Mouse (Mus musculus): ENCODE measurements around the gene Gm13276. TPM values are rescaled to one million over a fixed set of nuclear protein-coding genes. Genes with fewer than 3 reads are reported as not detected.
"Not testable (repeated sequence)": the region's sequence is repeated elsewhere in the genome, so short reads cannot be mapped to it uniquely, and the experiment has no call there.

The Gm13276 gene
- polyA plus RNA-seq, 1 experiment from 2014 or later = not detected

- H3K4me3 ChIP-seq (replicated peaks); ATAC-seq; H3K27ac ChIP-seq; H3K36me3 ChIP-seq; H3K9me3 ChIP-seq; H3K4me2 ChIP-seq (replicated peaks); H3K4me1 ChIP-seq (replicated peaks); H3K27me3 ChIP-seq; H3K9ac ChIP-seq (replicated peaks): not testable (repeated sequence)
- WGBS = no CpG with 5 or more reads among the region's 28 CpGs
These were observed 5.7 kb downstream of the Gm13276 start, which contains the start of gene Gm13278 for GRCm38 (mm10) chr4:88791250-88791649. TSS of gene Gm13278 (plus strand) at chr4:88791550.

GRCm38 (mm10) chr4:88793936-88794675 is 8.6 kb downstream of the Gm13276 start, which contains the start of gene Gm13275:
TSS of gene Gm13275 (plus strand) at chr4:88794487.
- not testable (repeated sequence) for H3K4me3 ChIP-seq (replicated peaks); H3K27ac ChIP-seq; H3K27me3 ChIP-seq; H3K9ac ChIP-seq (replicated peaks); H3K36me3 ChIP-seq; ATAC-seq; H3K4me1 ChIP-seq (replicated peaks); H3K4me2 ChIP-seq (replicated peaks); H3K9me3 ChIP-seq
- 0% methylated on average over 9 of the region's 52 CpGs for WGBS

DNA sequence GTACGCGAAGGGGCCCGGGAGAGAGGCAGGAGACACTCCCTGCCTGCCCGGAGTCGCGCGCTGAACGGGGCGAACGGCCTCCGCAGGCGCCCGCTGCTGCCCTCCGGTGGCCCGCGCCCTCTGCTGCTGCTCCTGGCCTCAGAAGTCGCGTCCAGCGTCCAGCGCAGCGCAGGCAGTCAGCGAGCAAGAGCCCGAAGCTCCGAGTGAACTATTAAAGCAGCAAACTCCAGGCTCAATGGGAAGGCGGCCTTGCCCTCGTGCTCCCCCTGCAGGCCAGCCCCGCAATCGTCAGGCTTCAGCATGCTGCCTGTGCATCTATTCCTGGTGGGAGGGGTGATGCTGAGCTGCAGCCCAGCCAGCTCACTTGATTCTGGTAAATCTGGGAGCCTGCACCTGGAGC is 11.6 kb downstream of the Gm13276 start, which contains the start of gene Gm13279:
Gene Gm13279, plus strand, starts transcription at position 301 of the 400 bp plus-strand sequence.
- WGBS = no CpG with 5 or more reads among the region's 28 CpGs
- H3K9ac ChIP-seq (replicated peaks); ATAC-seq; H3K27ac ChIP-seq; H3K4me1 ChIP-seq (replicated peaks); H3K36me3 ChIP-seq; H3K9me3 ChIP-seq; H3K4me3 ChIP-seq (replicated peaks); H3K27me3 ChIP-seq; H3K4me2 ChIP-seq (replicated peaks): not testable (repeated sequence)

GRCm38 (mm10) chr4:88799365-88799764 is 13.9 kb downstream of the Gm13276 start, which contains the start of gene Gm13285:
TSS of gene Gm13285 (plus strand) at chr4:88799665.
- not testable (repeated sequence) for H3K4me3 ChIP-seq (replicated peaks); H3K27ac ChIP-seq; H3K4me2 ChIP-seq (replicated peaks); H3K4me1 ChIP-seq (replicated peaks); ATAC-seq; H3K9me3 ChIP-seq; H3K36me3 ChIP-seq; H3K27me3 ChIP-seq; H3K9ac ChIP-seq (replicated peaks)
- WGBS = 16% methylated on average over 6 of the region's 7 CpGs

DNA sequence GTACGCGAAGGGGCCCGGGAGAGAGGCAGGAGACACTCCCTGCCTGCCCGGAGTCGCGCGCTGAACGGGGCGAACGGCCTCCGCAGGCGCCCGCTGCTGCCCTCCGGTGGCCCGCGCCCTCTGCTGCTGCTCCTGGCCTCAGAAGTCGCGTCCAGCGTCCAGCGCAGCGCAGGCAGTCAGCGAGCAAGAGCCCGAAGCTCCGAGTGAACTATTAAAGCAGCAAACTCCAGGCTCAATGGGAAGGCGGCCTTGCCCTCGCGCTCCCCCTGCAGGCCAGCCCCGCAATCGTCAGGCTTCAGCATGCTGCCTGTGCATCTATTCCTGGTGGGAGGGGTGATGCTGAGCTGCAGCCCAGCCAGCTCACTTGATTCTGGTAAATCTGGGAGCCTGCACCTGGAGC is 17.4 kb downstream of the Gm13276 start, which contains the start of gene Gm13287:
Gene Gm13287, plus strand, starts transcription at position 301 of the 400 bp plus-strand sequence.
- not testable (repeated sequence) for ATAC-seq; H3K9ac ChIP-seq (replicated peaks); H3K4me1 ChIP-seq (replicated peaks); H3K36me3 ChIP-seq; H3K9me3 ChIP-seq; H3K4me3 ChIP-seq (replicated peaks); H3K27ac ChIP-seq
- Histone ChIP-seq H3K4me2 (replicated peaks) (0 out of 2 replicates have a peak within 1 kb of the TSS, but pooled peaks have one; percentile 17), H3K27me3 (peaks cover 14% of the 10 kb centered on the region; the same call in 1 of the 2 replicates)
- WGBS = no CpG with 5 or more reads among the region's 29 CpGs

DNA sequence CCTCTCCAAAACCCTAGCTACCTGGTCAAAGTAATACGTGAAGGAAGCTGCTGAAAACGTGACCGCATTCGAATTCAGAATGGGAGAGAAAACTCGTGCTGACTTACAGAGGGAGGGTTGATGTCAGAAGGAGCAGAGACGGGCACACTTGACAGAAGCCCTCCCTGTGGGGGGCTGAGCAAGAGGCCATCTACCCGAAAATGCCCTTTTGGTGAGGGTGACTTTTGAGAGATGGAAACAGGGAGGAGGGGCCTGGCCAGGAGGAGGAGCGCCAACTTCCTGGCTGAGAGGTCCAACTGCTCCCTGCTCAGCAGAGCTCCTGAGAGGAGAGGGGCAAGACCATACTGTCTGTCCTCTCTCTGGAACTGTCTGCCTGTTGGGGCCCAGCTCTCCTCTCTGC is 19.7 kb downstream of the Gm13276 start, which contains the start of gene Gm13288:
Gene Gm13288, plus strand, starts transcription at position 301 of the 400 bp plus-strand sequence.
- H3K4me2 ChIP-seq (replicated peaks) = peak within 1 kb of the TSS; percentile 45
- H3K27ac ChIP-seq; H3K36me3 ChIP-seq; H3K9ac ChIP-seq (replicated peaks); ATAC-seq; H3K4me3 ChIP-seq (replicated peaks); H3K9me3 ChIP-seq; H3K4me1 ChIP-seq (replicated peaks): not testable (repeated sequence)
- WGBS = no CpG with 5 or more reads among the region's 8 CpGs
- H3K27me3 ChIP-seq = peaks cover 15% of the 10 kb centered on the region; the same call in 1 of the 2 replicates

- Histone ChIP-seq H3K27me3 (peaks cover 15% of the 10 kb centered on the region; the same call in 1 of the 2 replicates), H3K4me2 (replicated peaks) (peak overlapping the region; percentile 45)
- H3K27ac ChIP-seq; H3K4me1 ChIP-seq (replicated peaks); H3K9ac ChIP-seq (replicated peaks); H3K9me3 ChIP-seq; ATAC-seq; H3K4me3 ChIP-seq (replicated peaks); H3K36me3 ChIP-seq: not testable (repeated sequence)
- no CpG with 5 or more reads among the region's 34 CpGs for WGBS
These were observed 20.3 kb downstream of the Gm13276 start for GRCm38 (mm10) chr4:88805761-88806160.

GRCm38 (mm10) chr4:88815928-88816327 is 30.4 kb downstream of the Gm13276 start, which contains the start of gene Ifna7:
TSS of gene Ifna7 (plus strand) at chr4:88816228.
- Histone ChIP-seq H3K4me1 (replicated peaks) (no peaks in the 10 kb centered on the region), H3K27me3 (no peaks in the 10 kb centered on the region), H3K36me3 (no peaks in the 10 kb centered on the region), H3K9me3 (no peaks in the 10 kb centered on the region), H3K4me2 (replicated peaks) (no peak within 1 kb of the TSS), H3K27ac (no peak within 1 kb of the TSS), H3K4me3 (replicated peaks) (no peak within 1 kb of the TSS), H3K9ac (replicated peaks) (no peak within 1 kb of the TSS)
- WGBS = 66% methylated on average over 3 of the region's 3 CpGs
- no peak for ATAC-seq

GRCm38 (mm10) chr4:88819659-88820058 is 34.1 kb downstream of the Gm13276 start, which contains the start of gene Ifna11:
TSS of gene Ifna11 (plus strand) at chr4:88819959.
- no peak within 1 kb of the TSS for H3K4me2 ChIP-seq (replicated peaks)
- no peaks in the 10 kb centered on the region for H3K36me3 ChIP-seq
- H3K9me3 ChIP-seq = no peaks in the 10 kb centered on the region
- H3K9ac ChIP-seq (replicated peaks) = no peak within 1 kb of the TSS
- H3K27ac ChIP-seq = no peak within 1 kb of the TSS
- WGBS = 89% methylated on average over 1 of the region's 1 CpGs
- H3K4me3 ChIP-seq (replicated peaks) = no peak within 1 kb of the TSS
- no peaks in the 10 kb centered on the region for H3K4me1 ChIP-seq (replicated peaks)
- ATAC-seq = no peak
- no peaks in the 10 kb centered on the region for H3K27me3 ChIP-seq

- H3K9me3 ChIP-seq = no peaks in the 10 kb centered on the region
- no peak overlapping the region for H3K4me3 ChIP-seq (replicated peaks)
- H3K9ac ChIP-seq (replicated peaks) = no peak overlapping the region
- H3K27me3 ChIP-seq = no peaks in the 10 kb centered on the region
- ATAC-seq = no peak
- WGBS = 25% methylated on average over 4 of the region's 4 CpGs
- H3K4me2 ChIP-seq (replicated peaks) = no peak overlapping the region
- no peaks in the 10 kb centered on the region for H3K4me1 ChIP-seq (replicated peaks)
- H3K36me3 ChIP-seq = no peaks in the 10 kb centered on the region
- no peak overlapping the region for H3K27ac ChIP-seq
These were observed 37.5 kb downstream of the Gm13276 start for GRCm38 (mm10) chr4:88822995-88823394.

- not testable (repeated sequence) for H3K27me3 ChIP-seq; H3K36me3 ChIP-seq; H3K9me3 ChIP-seq; H3K4me1 ChIP-seq (replicated peaks); H3K4me2 ChIP-seq (replicated peaks); ATAC-seq; H3K4me3 ChIP-seq (replicated peaks); H3K27ac ChIP-seq; H3K9ac ChIP-seq (replicated peaks)
These were observed 41.6 kb downstream of the Gm13276 start, which contains the start of gene Ifna6 for GRCm38 (mm10) chr4:88827116-88827515. TSS of gene Ifna6 (plus strand) at chr4:88827416.

GRCm38 (mm10) chr4:88830523-88830922 is 45.0 kb downstream of the Gm13276 start:
- no peak overlapping the region for H3K9ac ChIP-seq (replicated peaks)
- WGBS = 21% methylated on average over 4 of the region's 4 CpGs
- no peak overlapping the region for H3K4me3 ChIP-seq (replicated peaks)
- H3K4me2 ChIP-seq (replicated peaks) = no peak overlapping the region
- H3K27me3 ChIP-seq = no peaks in the 10 kb centered on the region
- no peak for ATAC-seq
- no peak overlapping the region for H3K27ac ChIP-seq
- no peaks in the 10 kb centered on the region for H3K4me1 ChIP-seq (replicated peaks)
- no peaks in the 10 kb centered on the region for H3K36me3 ChIP-seq
- no peaks in the 10 kb centered on the region for H3K9me3 ChIP-seq

All from midbrain, embryonic 13.5 days (tissue).